Mouse (Mus musculus) liver, embryonic 15.5 days (tissue): ENCODE measurements around the gene Tmem273. TPM values are rescaled to one million over a fixed set of nuclear protein-coding genes. Genes with fewer than 3 reads are reported as not detected.

Experiments
- ATAC-seq: fragments of 200-750 bp; cut with Nextera tagmentation; 2 replicates; pipeline ENCODE4 v1.8.0; 2017; ENCODE audit warnings: moderate number of reproducible peaks, mild to moderate bottlenecking, moderate library complexity; ENCODE audit not compliant: insufficient read depth
- H3K27ac ChIP-seq: fragments of 300-500 bp; sonication (generic); replicated peaks from 2 replicates; pipeline ENCODE4 v1.5.1; 2015; ENCODE audit warnings: mild to moderate bottlenecking, inconsistent platforms
- H3K27me3 ChIP-seq: fragments of 300-500 bp; sonication (generic); 2 replicates; pipeline ENCODE4 v1.6.1; 2015; ENCODE audit warnings: mild to moderate bottlenecking, inconsistent platforms
- H3K36me3 ChIP-seq: fragments of 300-500 bp; sonication (generic); replicated peaks from 2 replicates; pipeline ENCODE4 v1.6.1; 2015; ENCODE audit warnings: moderate library complexity, mild to moderate bottlenecking, inconsistent platforms
- H3K4me1 ChIP-seq: fragments of 300-500 bp; sonication (generic); replicated peaks from 2 replicates; pipeline ENCODE4 v1.6.1; 2015; ENCODE audit warnings: inconsistent platforms
- H3K4me2 ChIP-seq: fragments of 300-500 bp; sonication (generic); 2 replicates; pipeline ENCODE4 v1.6.1; 2015; ENCODE audit warnings: moderate library complexity, mild to moderate bottlenecking, inconsistent platforms
- H3K4me3 ChIP-seq: fragments of 300-500 bp; sonication (generic); replicated peaks from 2 replicates; pipeline ENCODE4 v1.5.1; 2015; ENCODE audit warnings: mild to moderate bottlenecking, inconsistent platforms
- H3K9ac ChIP-seq: fragments of 300-500 bp; sonication (generic); 2 replicates; pipeline ENCODE4 v1.6.1; 2015; ENCODE audit warnings: moderate library complexity, mild to moderate bottlenecking, inconsistent platforms
- H3K9me3 ChIP-seq: fragments of 300-500 bp; sonication (generic); replicated peaks from 2 replicates; pipeline ENCODE4 v1.6.1; 2016; ENCODE audit warnings: inconsistent platforms
- WGBS: fragments of 180-500 bp; shearing (Covaris S2); methylation state at CpG from one replicate; pipeline ENCODE4 v1.1.7; 2015; ENCODE audit warnings: mixed read lengths; ENCODE audit not compliant: insufficient replicate concordance; 5-methylcytosine and 5-hydroxymethylcytosine counted together
- polyA plus RNA-seq: library from polyadenylated mRNA; unstranded; fragments of >200 nt; fragmentation: Nextera tagmentation; extraction: Ambion mirVana; gene quantifications from 2 replicates; pipeline ENCODE4 v1.2.1, GENCODE M21; 2015

The Tmem273 gene
- polyA plus RNA-seq, 1 experiment from 2014 or later: 1.3 TPM

- H3K4me1 ChIP-seq: no peaks in the 10 kb centered on the region
- H3K4me2 ChIP-seq: no peak overlapping the region
- no peaks in the 10 kb centered on the region for H3K9me3 ChIP-seq
- H3K9ac ChIP-seq: no peak overlapping the region
- H3K36me3 ChIP-seq: no peaks in the 10 kb centered on the region
- ATAC-seq: no peak
- whole genome bisulfite sequencing: 30% methylated on average over 6 of the region's 6 CpGs
- no peak overlapping the region for H3K4me3 ChIP-seq
- H3K27ac ChIP-seq: no peak overlapping the region
- H3K27me3 ChIP-seq: no peaks in the 10 kb centered on the region
Observed at GRCm38 (mm10) chr14:32812429-32812828, 26.7 kb downstream of the Tmem273 start.

GRCm38 (mm10) chr14:32814961-32815360 is 29.2 kb downstream of the Tmem273 start:
- 45% methylated on average over 4 of the region's 4 CpGs for WGBS
- no peak overlapping the region for H3K4me3 ChIP-seq
- no peak overlapping the region for H3K4me2 ChIP-seq
- no peak overlapping the region for H3K27ac ChIP-seq
- no peaks in the 10 kb centered on the region for H3K9me3 ChIP-seq
- H3K27me3 ChIP-seq: no peaks in the 10 kb centered on the region
- no peaks in the 10 kb centered on the region for H3K36me3 ChIP-seq
- no peak for ATAC-seq
- H3K9ac ChIP-seq: no peak overlapping the region
- no peaks in the 10 kb centered on the region for H3K4me1 ChIP-seq

GRCm38 (mm10) chr14:32816533-32816932 is 30.8 kb downstream of the Tmem273 start:
- Histone ChIP-seq H3K4me3 (no peak overlapping the region), H3K27me3 (no peaks in the 10 kb centered on the region), H3K4me1 (no peaks in the 10 kb centered on the region), H3K27ac (no peak overlapping the region), H3K36me3 (no peaks in the 10 kb centered on the region), H3K4me2 (no peak overlapping the region), H3K9ac (no peak overlapping the region), H3K9me3 (no peaks in the 10 kb centered on the region)
- no peak for ATAC-seq
- 43% methylated on average over 4 of the region's 4 CpGs for WGBS

- Histone ChIP-seq H3K4me1 (no peaks in the 10 kb centered on the region), H3K4me2 (no peak overlapping the region), H3K4me3 (no peak overlapping the region), H3K9me3 (no peaks in the 10 kb centered on the region), H3K9ac (no peak overlapping the region), H3K27me3 (no peaks in the 10 kb centered on the region), H3K27ac (no peak overlapping the region), H3K36me3 (no peaks in the 10 kb centered on the region)
- no peak for ATAC-seq
- WGBS: 52% methylated on average over 7 of the region's 7 CpGs
Observed at GRCm38 (mm10) chr14:32817258-32817657, 31.5 kb downstream of the Tmem273 start.

- Histone ChIP-seq H3K27me3 (no peaks in the 10 kb centered on the region), H3K4me3 (no peak overlapping the region), H3K4me2 (no peak overlapping the region), H3K9ac (no peak overlapping the region), H3K4me1 (no peaks in the 10 kb centered on the region), H3K27ac (no peak overlapping the region), H3K9me3 (no peaks in the 10 kb centered on the region), H3K36me3 (no peaks in the 10 kb centered on the region)
- ATAC-seq: no peak
- WGBS: 48% methylated on average over 1 of the region's 1 CpGs
Observed at GRCm38 (mm10) chr14:32819297-32819696, 33.5 kb downstream of the Tmem273 start.

- Histone ChIP-seq H3K9me3 (no peaks in the 10 kb centered on the region), H3K27ac (no peak overlapping the region), H3K9ac (no peak overlapping the region), H3K4me2 (no peak overlapping the region), H3K4me3 (no peak overlapping the region), H3K36me3 (no peaks in the 10 kb centered on the region), H3K27me3 (no peaks in the 10 kb centered on the region), H3K4me1 (peaks cover 5% of the 10 kb centered on the region; the same call in 1 of the 2 replicates)
- WGBS: 45% methylated on average over 4 of the region's 4 CpGs
- ATAC-seq: no peak
Observed at GRCm38 (mm10) chr14:32822812-32823211, 37.0 kb downstream of the Tmem273 start.

- Histone ChIP-seq H3K4me3 (no peak overlapping the region), H3K27ac (no peak overlapping the region), H3K9ac (no peak overlapping the region), H3K4me1 (peaks cover 11% of the 10 kb centered on the region; the same call in 1 of the 2 replicates), H3K9me3 (no peaks in the 10 kb centered on the region), H3K36me3 (no peaks in the 10 kb centered on the region), H3K4me2 (no peak overlapping the region), H3K27me3 (no peaks in the 10 kb centered on the region)
- no peak for ATAC-seq
- 50% methylated on average over 3 of the region's 3 CpGs for WGBS
Observed at GRCm38 (mm10) chr14:32823861-32824260, 38.1 kb downstream of the Tmem273 start.

- H3K27me3 ChIP-seq: no peaks in the 10 kb centered on the region
- no peak overlapping the region for H3K9ac ChIP-seq
- peaks cover 11% of the 10 kb centered on the region; the same call in 1 of the 2 replicates for H3K4me1 ChIP-seq
- 55% methylated on average over 14 of the region's 14 CpGs for WGBS
- H3K4me3 ChIP-seq: no peak overlapping the region
- no peaks in the 10 kb centered on the region for H3K9me3 ChIP-seq
- no peak overlapping the region for H3K27ac ChIP-seq
- no peaks in the 10 kb centered on the region for H3K36me3 ChIP-seq
- no peak for ATAC-seq
- H3K4me2 ChIP-seq: no peak overlapping the region
Observed at GRCm38 (mm10) chr14:32824267-32825150, 38.7 kb downstream of the Tmem273 start.

- 16% methylated on average over 11 of the region's 11 CpGs for WGBS
- H3K4me2 ChIP-seq: no peak overlapping the region
Observed at GRCm38 (mm10) chr14:32825426-32826032, 39.8 kb downstream of the Tmem273 start.

GRCm38 (mm10) chr14:32827165-32827564 is 41.4 kb downstream of the Tmem273 start:
- no peak for ATAC-seq
- no peaks in the 10 kb centered on the region for H3K36me3 ChIP-seq
- H3K4me1 ChIP-seq: peaks cover 11% of the 10 kb centered on the region; the same call in 1 of the 2 replicates
- H3K27ac ChIP-seq: no peak overlapping the region
- no peak overlapping the region for H3K4me2 ChIP-seq
- H3K4me3 ChIP-seq: no peak overlapping the region
- H3K9ac ChIP-seq: no peak overlapping the region
- no peaks in the 10 kb centered on the region for H3K27me3 ChIP-seq
- no peaks in the 10 kb centered on the region for H3K9me3 ChIP-seq
- WGBS: 60% methylated on average over 4 of the region's 4 CpGs

More at GRCm38 (mm10) chr14:32825426-32826032, 39.8 kb downstream of the Tmem273 start:
- Histone ChIP-seq H3K4me1 (peaks cover 11% of the 10 kb centered on the region; the same call in 1 of the 2 replicates), H3K27me3 (no peaks in the 10 kb centered on the region), H3K9ac (no peak overlapping the region), H3K27ac (no peak overlapping the region), H3K9me3 (no peaks in the 10 kb centered on the region), H3K36me3 (no peaks in the 10 kb centered on the region), H3K4me3 (no peak overlapping the region)
- ATAC-seq: no peak

GRCm38 (mm10) chr14:32827994-32828650 is 42.4 kb downstream of the Tmem273 start:
- 44% methylated on average over 6 of the region's 6 CpGs for WGBS
- H3K4me3 ChIP-seq: no peak overlapping the region
- ATAC-seq: no peak
- no peak overlapping the region for H3K27ac ChIP-seq
- no peak overlapping the region for H3K4me2 ChIP-seq
- peaks cover 11% of the 10 kb centered on the region; the same call in 1 of the 2 replicates for H3K4me1 ChIP-seq
- H3K9ac ChIP-seq: no peak overlapping the region
- no peaks in the 10 kb centered on the region for H3K36me3 ChIP-seq
- no peaks in the 10 kb centered on the region for H3K27me3 ChIP-seq
- H3K9me3 ChIP-seq: no peaks in the 10 kb centered on the region
